ENCODE assay signal across 18 mouse cellular contexts in the genomic region with DNA sequence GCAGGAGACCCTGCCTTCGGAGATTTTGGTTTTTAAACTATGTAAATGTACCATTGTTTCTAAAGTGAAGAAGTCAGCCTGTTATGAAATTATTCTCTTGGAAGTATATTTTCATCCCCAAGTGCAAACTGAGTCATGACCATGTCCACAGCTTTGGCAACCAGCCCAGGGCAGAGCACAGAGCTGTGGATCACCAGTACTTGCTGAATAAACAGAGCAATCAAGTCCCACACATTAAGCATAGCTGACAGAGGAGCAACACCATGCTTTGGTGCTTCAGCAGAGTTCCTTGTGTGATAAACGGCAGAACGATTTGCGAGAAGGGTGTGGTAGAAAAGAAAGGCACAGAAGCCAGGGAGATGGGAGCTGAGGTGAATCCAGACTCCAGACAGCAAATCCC.
DNase-seq lines count a peak whose midpoint lies in the region; TF ChIP-seq lines count a peak whose summit lies in the region.
"Had no signal": no experiment of that assay in that cellular context is flagged by ENCODE, and none has a peak within 500 bp of the region (broad histone marks: within the 10 kb centered on the region; RNA-seq: fewer than 3 reads in every experiment).

No protein-coding gene starts in this region.

- H3K27ac ChIP-seq in gastrocnemius, adult 2 months: no peak overlapping the region
- H3K27ac ChIP-seq: heart, embryonic 13.5 days; hindbrain, embryonic 13.5 days; kidney, postnatal 0 days; layer of hippocampus, adult 2 months; liver, embryonic 15.5 days had no signal

- intact Hi-C loops in gastrocnemius, adult 2 months (cut with DNase I): no loop called here

- no peak for TF ChIP-seq CTCF in gastrocnemius, adult 2 months (IDR thresholded peaks at IDR 0.05)

- H3K4me3 ChIP-seq in gastrocnemius, adult 2 months: no peak overlapping the region
- H3K4me3 ChIP-seq: heart, embryonic 13.5 days; hindbrain, embryonic 13.5 days; layer of hippocampus, adult 2 months; liver, embryonic 15.5 days; megakaryocyte, embryonic 14.5 days had no signal

- peak; percentile 59 for DNase-seq in gastrocnemius, adult 2 months
- no peak for DNase-seq in gastrocnemius, adult 8-10 months (ENCODE audit: low spot score in 2 of 2)
- peak; percentile 11 for DNase-seq in right cerebral cortex, postnatal 14 days
- DNase-seq in right cerebral cortex, adult 18-20 months: no peak
- DNase-seq in adipocyte (ENCODE audit: low spot score): peak; percentile 43
- peak; percentile 23 for DNase-seq in gastrocnemius, postnatal 10 days
- no peak for DNase-seq in left cerebral cortex, adult 18-20 months (ENCODE audit: low spot score in 2 of 2)
- no peak for DNase-seq in T-cell, adult 2 months (ENCODE audit: low spot score)
- DNase-seq: cerebellum, adult 2 months; cerebellum, postnatal 36 days; layer of hippocampus, postnatal 36 days; thymus, postnatal 36 days had no signal

Comparison
In these comparisons a context has a peak if more than half of its experiments do, and no peak if none do; other contexts are left out.
1. DNase-seq: peak in gastrocnemius, adult 2 months (single experiment), right cerebral cortex, postnatal 14 days (single experiment), adipocyte (single experiment) and gastrocnemius, postnatal 10 days (single experiment); none in gastrocnemius, adult 8-10 months (0 of 2), right cerebral cortex, adult 18-20 months (single experiment), left cerebral cortex, adult 18-20 months (0 of 2) and T-cell, adult 2 months (single experiment).